Mouse (Mus musculus) hindbrain, embryonic 12.5 days (tissue): ENCODE measurements around the gene Cers4. TPM values are rescaled to one million over a fixed set of nuclear protein-coding genes. Genes with fewer than 3 reads are reported as not detected.

Experiments
- ATAC-seq: fragments of 200-750 bp; cut with Nextera tagmentation; 2 replicates; pipeline ENCODE4 v1.8.0; 2017; ENCODE audit warnings: moderate TSS enrichment; ENCODE audit not compliant: low FRiP score
- H3K27ac ChIP-seq: fragments of 300-500 bp; sonication (generic); 2 replicates; pipeline ENCODE4 v1.5.1; 2016; ENCODE audit warnings: mild to moderate bottlenecking
- H3K27me3 ChIP-seq: fragments of 300-500 bp; sonication (generic); 2 replicates; pipeline ENCODE4 v1.6.1; 2016; ENCODE audit warnings: mild to moderate bottlenecking
- H3K36me3 ChIP-seq: fragments of 300-500 bp; sonication (generic); 2 replicates; pipeline ENCODE4 v1.6.1; 2016; ENCODE audit warnings: mild to moderate bottlenecking
- H3K4me1 ChIP-seq: fragments of 300-500 bp; sonication (generic); 2 replicates; pipeline ENCODE4 v1.6.1; 2016
- H3K4me2 ChIP-seq: fragments of 300-500 bp; sonication (generic); replicated peaks from 2 replicates; pipeline ENCODE4 v1.6.1; 2016; ENCODE audit warnings: mild to moderate bottlenecking
- H3K4me3 ChIP-seq: fragments of 300-500 bp; sonication (generic); 2 replicates; pipeline ENCODE4 v1.5.1; 2016; ENCODE audit warnings: mild to moderate bottlenecking
- H3K9ac ChIP-seq: fragments of 300-500 bp; sonication (generic); 2 replicates; pipeline ENCODE4 v1.6.1; 2016; ENCODE audit warnings: mild to moderate bottlenecking, moderate library complexity
- H3K9me3 ChIP-seq: fragments of 300-500 bp; sonication (generic); replicated peaks from 2 replicates; pipeline ENCODE4 v1.6.1; 2016; ENCODE audit warnings: mild to moderate bottlenecking
- WGBS: fragments of 180-500 bp; shearing (Covaris S2); methylation state at CpG from one replicate; pipeline ENCODE4 v1.1.7; 2016; 5-methylcytosine and 5-hydroxymethylcytosine counted together
- polyA plus RNA-seq: library from polyadenylated mRNA; unstranded; fragments of >200 nt; fragmentation: Nextera tagmentation; extraction: Ambion mirVana; gene quantifications from 2 replicates; pipeline ENCODE4 v1.2.1, GENCODE M21; 2016

Cers4 gene
- polyA plus RNA-seq, result 24.9 and 26.1 TPM in 2 replicates

DNA sequence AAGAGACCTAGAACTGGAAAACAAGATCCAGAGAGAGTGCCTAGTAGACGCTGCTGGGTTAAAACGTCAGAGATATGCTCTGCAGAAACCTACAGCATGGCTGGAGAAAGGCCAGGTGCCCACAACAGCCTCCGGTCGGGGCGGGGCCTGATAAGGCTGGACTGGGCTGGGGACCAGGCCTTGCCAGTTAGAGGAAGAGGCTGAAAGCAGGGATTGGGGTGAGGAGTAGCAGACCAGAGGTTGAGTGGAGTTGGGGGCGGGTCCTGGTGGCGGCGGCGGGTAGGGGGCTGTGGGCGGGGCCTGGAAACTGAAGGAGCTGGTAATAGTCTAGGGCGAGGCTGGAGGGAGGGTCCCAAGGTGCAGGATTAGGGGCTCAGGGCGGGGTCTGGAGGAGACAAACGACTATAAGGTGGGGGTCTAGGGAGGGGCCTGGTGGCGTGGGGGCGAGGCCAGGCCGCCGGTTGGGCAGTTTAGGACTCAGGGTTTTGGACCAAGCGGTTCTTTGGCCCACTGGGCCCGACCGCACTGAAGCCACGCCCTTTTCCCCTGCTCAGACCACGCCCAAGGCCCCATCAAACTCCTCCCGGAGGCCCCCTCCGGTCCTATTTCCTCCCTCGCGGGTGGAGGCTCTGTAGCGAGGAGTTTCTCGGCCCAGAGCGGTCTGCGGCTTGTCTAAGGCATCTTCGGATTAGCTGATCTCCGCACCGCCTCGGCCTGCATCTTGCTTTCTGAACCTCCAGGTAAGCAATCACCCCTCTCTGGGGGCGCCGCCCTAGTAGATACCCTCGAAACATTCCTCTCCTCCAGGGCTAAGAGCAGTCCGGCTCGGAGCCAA is at the start of gene Cers4:
Gene Cers4, plus strand, starts transcription at position 176 of the 835 bp plus-strand sequence.
- peak within 1 kb of the TSS; percentile 57 for H3K4me3 ChIP-seq
- peak within 1 kb of the TSS; percentile 71 for H3K9ac ChIP-seq
- no peaks in the 10 kb centered on the region for H3K27me3 ChIP-seq
- H3K4me1 ChIP-seq, result peaks cover 11% of the 10 kb centered on the region; the same call in 1 of the 2 replicates
- H3K27ac ChIP-seq, result peak within 1 kb of the TSS; percentile 60
- H3K9me3 ChIP-seq, result no peaks in the 10 kb centered on the region
- H3K36me3 ChIP-seq, result no peaks in the 10 kb centered on the region
- WGBS, result under 1% methylated on average over 37 of the region's 39 CpGs
- ATAC-seq, result peak; percentile 92
- peak within 1 kb of the TSS; percentile 88 for H3K4me2 ChIP-seq

DNA sequence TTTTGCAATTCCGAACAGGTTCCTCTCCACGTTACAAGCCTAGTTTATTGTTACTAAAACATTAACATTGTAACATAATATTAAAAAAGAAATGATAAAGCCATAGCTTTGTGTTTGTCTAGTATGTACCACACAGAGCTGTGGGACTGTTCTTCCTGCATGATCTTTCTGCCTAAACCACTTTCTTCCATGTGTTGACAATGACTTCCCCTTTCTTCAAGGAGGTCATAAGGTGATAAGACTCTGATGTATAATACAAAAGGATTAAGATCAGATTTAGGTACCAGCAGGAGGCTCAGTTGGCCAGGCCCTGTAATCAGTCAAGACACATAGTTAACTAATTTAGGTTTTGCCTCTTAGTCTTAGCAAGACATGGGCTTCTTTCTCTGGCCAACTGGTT is 34.7 kb upstream of the Cers4 start:
- Histone ChIP-seq H3K9me3 (no peaks in the 10 kb centered on the region), H3K4me1 (no peaks in the 10 kb centered on the region), H3K4me2 (no peak overlapping the region), H3K27me3 (no peaks in the 10 kb centered on the region), H3K4me3 (no peak overlapping the region), H3K9ac (no peak overlapping the region), H3K27ac (no peak overlapping the region), H3K36me3 (no peaks in the 10 kb centered on the region)
- ATAC-seq, result no peak
- WGBS, result 92% methylated on average over 2 of the region's 2 CpGs

DNA sequence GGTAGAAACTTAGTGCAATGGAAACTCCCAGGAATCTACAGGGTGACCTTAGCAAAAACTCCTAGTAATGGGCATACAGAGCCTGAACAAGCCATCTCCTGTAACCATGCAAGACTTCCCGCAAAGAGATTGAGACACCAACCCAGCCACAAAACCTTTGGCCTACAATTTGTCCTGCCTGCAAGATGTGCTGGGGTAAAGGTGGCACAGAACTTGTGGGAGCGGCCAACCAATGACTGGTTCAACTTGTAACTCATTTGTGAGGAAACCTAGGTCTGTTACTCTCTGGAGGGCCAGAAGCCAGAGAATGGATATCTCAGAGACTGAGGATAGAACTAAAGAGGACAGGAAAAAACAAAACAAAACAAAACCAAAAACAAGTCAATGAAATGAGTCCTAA is 29.8 kb upstream of the Cers4 start:
- Histone ChIP-seq H3K4me2 (no peak overlapping the region), H3K4me1 (no peaks in the 10 kb centered on the region), H3K27me3 (no peaks in the 10 kb centered on the region), H3K9ac (no peak overlapping the region), H3K9me3 (no peaks in the 10 kb centered on the region), H3K36me3 (no peaks in the 10 kb centered on the region), H3K4me3 (no peak overlapping the region), H3K27ac (no peak overlapping the region)
- WGBS, result 87% methylated on average over 2 of the region's 2 CpGs
- ATAC-seq, result no peak

DNA sequence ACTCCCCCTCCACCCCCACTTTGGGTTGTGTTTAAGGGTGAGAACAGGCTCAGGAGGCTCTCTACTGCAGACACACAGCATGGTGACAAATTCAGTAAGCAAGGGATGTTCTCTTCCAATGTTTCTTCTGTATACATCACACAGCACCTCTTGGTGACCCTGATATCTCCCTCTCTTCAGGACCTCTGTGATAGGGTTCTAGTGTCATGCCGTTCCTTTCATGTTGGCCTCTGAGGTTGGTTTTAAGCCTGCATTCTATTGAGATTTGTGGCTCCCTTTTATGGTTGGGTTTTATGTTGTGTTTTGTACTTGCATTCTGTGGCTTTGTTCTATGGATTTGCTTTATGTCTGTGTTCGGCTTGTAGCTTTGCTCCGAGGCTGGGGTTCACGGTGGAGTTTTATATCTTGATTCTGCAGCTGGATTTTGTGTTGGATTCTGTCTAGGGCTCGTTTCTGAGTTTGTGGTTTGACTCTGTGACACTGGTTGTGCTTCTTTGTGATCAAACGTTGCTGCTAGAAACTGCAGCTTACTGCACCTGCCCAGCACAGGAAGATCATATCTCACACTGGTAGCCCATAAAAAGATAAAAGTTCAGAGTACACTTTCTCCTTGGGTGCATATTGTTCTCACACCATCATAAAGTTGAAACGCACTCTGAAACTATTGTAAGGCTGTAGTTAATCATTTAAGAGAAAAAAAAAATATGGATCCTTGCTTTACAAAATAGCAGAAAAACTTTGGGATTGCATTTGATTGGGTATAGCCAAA is 18.2 kb upstream of the Cers4 start:
- ATAC-seq, result no peak
- H3K27me3 ChIP-seq, result no peaks in the 10 kb centered on the region
- H3K27ac ChIP-seq, result no peak overlapping the region
- H3K4me3 ChIP-seq, result no peak overlapping the region
- no peak overlapping the region for H3K9ac ChIP-seq
- 83% methylated on average over 7 of the region's 7 CpGs for WGBS
- H3K36me3 ChIP-seq, result no peaks in the 10 kb centered on the region
- H3K9me3 ChIP-seq, result no peaks in the 10 kb centered on the region
- H3K4me2 ChIP-seq, result no peak overlapping the region
- H3K4me1 ChIP-seq, result no peaks in the 10 kb centered on the region

DNA sequence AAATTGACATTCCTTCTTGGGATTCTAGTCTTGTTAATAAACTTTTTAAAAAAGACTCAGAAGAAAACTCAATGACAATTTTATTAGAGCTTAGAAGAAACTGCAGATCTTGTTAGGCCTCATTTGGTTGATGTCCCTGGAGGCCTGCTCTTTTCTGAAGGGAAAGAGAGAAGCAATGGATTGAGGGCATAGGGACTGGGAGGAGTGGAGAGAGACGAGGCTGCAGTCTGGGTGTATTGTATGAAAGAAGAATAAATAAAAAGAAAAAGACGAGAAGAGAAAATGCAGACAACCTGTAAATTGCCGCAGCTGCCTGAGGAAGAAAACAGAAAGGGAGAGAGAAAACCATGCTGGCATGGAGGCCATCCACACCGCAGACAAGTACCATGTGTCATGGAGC is 11.7 kb upstream of the Cers4 start:
- Histone ChIP-seq H3K4me1 (no peaks in the 10 kb centered on the region), H3K4me2 (no peak overlapping the region), H3K4me3 (no peak overlapping the region), H3K9ac (no peak overlapping the region), H3K27me3 (no peaks in the 10 kb centered on the region), H3K36me3 (no peaks in the 10 kb centered on the region), H3K27ac (no peak overlapping the region), H3K9me3 (no peaks in the 10 kb centered on the region)
- ATAC-seq, result no peak
- WGBS, result 78% methylated on average over 4 of the region's 4 CpGs

DNA sequence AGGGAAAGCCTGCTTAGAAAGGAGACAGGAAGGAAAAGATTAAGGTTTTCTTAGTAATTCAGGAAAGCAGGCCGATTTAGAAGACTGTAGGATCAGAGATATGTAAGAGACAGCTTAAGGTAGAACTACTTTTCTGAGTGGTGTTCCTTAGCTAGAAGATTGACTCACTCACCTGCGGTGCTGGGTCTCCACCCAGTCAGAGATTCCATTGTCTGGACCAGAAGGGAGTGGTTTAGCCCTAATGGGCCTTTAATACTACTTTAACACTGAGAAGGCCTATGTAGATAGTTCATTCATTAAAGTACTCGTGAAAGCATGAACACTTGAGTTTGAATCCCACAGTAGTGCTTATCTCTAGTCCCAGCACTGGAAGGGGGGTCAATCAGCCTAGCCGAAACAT is 11.2 kb upstream of the Cers4 start:
- Histone ChIP-seq H3K4me1 (no peaks in the 10 kb centered on the region), H3K9ac (no peak overlapping the region), H3K4me2 (no peak overlapping the region), H3K36me3 (no peaks in the 10 kb centered on the region), H3K27me3 (no peaks in the 10 kb centered on the region), H3K27ac (no peak overlapping the region), H3K9me3 (no peaks in the 10 kb centered on the region), H3K4me3 (no peak overlapping the region)
- ATAC-seq, result no peak
- 67% methylated on average over 4 of the region's 4 CpGs for WGBS

DNA sequence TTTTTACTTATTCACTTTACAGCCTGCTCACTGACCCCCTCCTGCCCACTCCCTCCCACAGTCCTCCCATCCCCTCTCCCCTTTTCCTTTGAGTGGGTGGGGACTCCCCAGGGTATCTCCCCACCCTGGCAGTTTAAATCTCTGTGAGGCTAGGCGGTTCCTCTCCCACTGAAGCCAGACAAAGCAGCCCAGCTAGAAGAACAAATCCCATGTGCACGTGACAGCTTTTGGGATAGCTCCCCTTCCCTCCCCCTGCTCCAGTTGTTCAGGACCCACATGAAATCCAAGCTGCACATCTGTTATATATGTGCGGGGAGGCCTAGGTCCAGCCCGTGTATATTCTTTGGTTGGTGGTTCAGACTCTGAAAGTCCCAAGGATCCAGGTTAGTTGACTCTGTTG is 10.3 kb upstream of the Cers4 start:
- no peak overlapping the region for H3K9ac ChIP-seq
- H3K9me3 ChIP-seq, result no peaks in the 10 kb centered on the region
- no peaks in the 10 kb centered on the region for H3K27me3 ChIP-seq
- no peaks in the 10 kb centered on the region for H3K4me1 ChIP-seq
- 70% methylated on average over 4 of the region's 4 CpGs for WGBS
- no peaks in the 10 kb centered on the region for H3K36me3 ChIP-seq
- no peak overlapping the region for H3K27ac ChIP-seq
- no peak overlapping the region for H3K4me2 ChIP-seq
- no peak overlapping the region for H3K4me3 ChIP-seq
- ATAC-seq, result no peak

DNA sequence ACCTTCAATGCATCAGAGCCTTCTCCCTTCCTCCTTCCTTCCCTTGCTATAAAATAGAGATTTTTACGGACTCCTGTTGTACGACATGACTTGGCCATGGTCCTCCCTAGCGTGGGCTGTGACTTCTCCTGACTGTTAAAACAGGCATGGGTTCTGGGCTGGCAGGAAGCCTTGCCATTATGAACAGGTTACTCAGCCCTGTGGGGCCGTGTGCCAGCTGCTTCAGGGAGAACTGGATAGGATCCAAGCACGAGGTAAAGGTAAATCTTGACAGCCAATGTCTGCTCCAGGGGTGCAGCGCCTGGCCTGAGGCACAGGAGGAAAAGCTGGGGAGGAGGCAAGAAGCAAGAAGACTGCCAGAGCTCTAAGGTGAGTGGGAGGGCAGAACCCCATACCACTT is 9.5 kb upstream of the Cers4 start:
- no peak overlapping the region for H3K9ac ChIP-seq
- H3K4me1 ChIP-seq, result no peaks in the 10 kb centered on the region
- WGBS, result 75% methylated on average over 6 of the region's 6 CpGs
- no peaks in the 10 kb centered on the region for H3K36me3 ChIP-seq
- no peak overlapping the region for H3K4me3 ChIP-seq
- H3K27ac ChIP-seq, result no peak overlapping the region
- no peaks in the 10 kb centered on the region for H3K9me3 ChIP-seq
- no peak overlapping the region for H3K4me2 ChIP-seq
- no peak for ATAC-seq
- no peaks in the 10 kb centered on the region for H3K27me3 ChIP-seq

DNA sequence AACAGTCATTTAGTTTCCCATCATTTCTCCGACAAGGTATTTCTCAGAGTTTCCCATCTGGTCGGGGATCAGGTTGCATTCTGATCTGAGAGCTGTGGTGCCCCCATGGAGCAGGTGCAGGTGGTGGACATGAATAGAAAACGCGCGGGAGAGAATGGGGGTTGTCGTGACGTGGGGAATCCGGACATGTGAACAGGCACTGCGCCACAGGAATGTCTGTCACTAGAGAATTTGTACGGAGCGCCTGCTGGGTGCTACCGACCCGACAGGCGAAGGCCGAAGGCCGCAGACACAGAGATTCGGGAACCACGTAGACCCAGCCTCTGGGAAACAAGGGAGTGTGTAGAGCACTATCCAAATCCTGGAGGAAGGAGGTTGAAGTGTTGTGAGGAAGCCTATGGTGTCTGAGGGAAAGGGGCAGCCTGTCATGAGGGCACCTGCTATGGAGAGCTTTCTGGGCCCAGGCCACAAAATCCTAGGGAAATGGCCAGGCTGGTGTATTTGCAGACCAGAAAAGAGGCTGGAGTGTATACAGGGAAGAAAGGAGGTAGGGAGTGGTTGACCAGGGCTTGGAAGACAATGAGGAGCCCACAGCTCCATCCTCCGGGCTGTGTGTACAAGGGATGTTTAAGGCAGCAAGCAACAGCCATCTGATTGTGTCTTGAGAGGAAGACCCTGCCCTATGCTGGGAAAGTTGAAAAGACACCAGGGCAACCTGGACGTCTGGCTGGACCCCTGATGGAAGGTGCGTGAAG is 1.0 kb downstream of the Cers4 start:
- Histone ChIP-seq H3K36me3 (no peaks in the 10 kb centered on the region), H3K4me2 (peak overlapping the region; percentile 88), H3K27me3 (no peaks in the 10 kb centered on the region), H3K4me1 (peaks cover 11% of the 10 kb centered on the region; the same call in 1 of the 2 replicates), H3K9ac (peak overlapping the region; percentile 71), H3K27ac (peak overlapping the region; percentile 60), H3K4me3 (peak overlapping the region; percentile 57), H3K9me3 (no peaks in the 10 kb centered on the region)
- peak; percentile 46 for ATAC-seq
- WGBS, result 11% methylated on average over 21 of the region's 21 CpGs

DNA sequence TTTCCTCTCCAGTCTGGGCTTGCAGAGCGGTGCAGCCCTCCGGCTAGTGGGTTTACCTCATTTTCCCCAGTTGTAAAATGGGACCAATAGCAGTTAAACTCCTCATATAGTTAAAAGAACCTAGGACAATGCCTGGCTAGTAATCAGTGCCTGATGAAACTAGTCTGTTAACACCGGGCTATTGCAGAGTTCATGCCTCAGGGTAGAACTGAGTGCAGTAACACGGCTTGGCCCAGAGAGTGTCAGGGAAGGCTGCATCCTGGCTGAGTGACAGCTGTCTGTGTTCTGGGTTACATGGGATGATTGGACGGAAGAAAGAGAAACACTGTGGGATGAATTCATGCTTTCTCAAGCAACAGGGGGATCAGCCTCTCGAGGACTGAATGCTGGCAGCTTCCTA is 3.1 kb downstream of the Cers4 start:
- no peak overlapping the region for H3K9ac ChIP-seq
- ATAC-seq, result no peak
- no peak overlapping the region for H3K4me2 ChIP-seq
- H3K36me3 ChIP-seq, result no peaks in the 10 kb centered on the region
- H3K9me3 ChIP-seq, result no peaks in the 10 kb centered on the region
- H3K4me3 ChIP-seq, result no peak overlapping the region
- 70% methylated on average over 6 of the region's 6 CpGs for WGBS
- H3K4me1 ChIP-seq, result peaks cover 11% of the 10 kb centered on the region; the same call in 1 of the 2 replicates
- H3K27me3 ChIP-seq, result no peaks in the 10 kb centered on the region
- no peak overlapping the region for H3K27ac ChIP-seq

DNA sequence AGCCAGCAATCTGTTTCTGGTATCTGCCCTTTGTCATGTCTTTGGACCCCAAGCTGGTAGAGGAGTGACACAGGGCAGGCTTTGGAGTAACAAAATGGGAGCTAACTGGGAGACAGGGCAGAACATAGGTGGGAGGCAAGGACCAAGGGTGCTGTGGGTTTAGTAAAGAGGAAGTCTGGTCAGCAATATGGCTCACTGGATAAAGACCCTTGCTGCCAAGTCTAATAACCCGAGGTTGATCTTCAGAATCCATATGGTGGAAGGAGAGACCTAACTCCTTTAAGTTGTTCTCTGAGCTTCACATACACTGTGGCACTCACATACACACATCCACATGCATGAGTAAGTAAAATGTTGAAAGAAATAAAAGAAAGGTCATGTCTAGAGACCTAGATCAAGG is 4.8 kb downstream of the Cers4 start:
- no peaks in the 10 kb centered on the region for H3K27me3 ChIP-seq
- no peak for ATAC-seq
- 100% methylated on average over 1 of the region's 1 CpGs for WGBS

DNA sequence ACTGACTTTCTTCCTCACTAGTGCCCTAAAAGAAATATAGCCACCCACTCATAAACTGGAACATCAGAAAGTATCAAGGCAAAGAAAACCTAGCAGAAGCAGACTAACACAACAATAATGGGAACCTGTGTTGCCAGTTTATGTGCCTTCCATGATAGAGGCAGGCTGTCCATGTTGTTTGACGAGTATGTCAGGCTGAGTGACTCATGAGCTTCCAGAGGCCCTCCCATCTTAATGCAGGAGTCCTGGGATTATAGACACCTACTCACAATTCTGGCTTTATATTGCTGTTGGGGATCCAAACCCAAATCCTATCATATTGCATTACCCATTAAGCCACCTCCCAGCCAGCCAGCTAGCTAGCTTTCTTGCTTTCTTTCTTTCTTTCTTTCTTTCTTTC is 12.5 kb downstream of the Cers4 start:
- H3K9me3 ChIP-seq, result no peaks in the 10 kb centered on the region
- H3K27ac ChIP-seq, result no peak overlapping the region
- no peaks in the 10 kb centered on the region for H3K4me1 ChIP-seq
- H3K4me2 ChIP-seq, result no peak overlapping the region
- no peak for ATAC-seq
- H3K9ac ChIP-seq, result no peak overlapping the region
- 85% methylated on average over 1 of the region's 1 CpGs for WGBS
- no peaks in the 10 kb centered on the region for H3K27me3 ChIP-seq
- no peak overlapping the region for H3K4me3 ChIP-seq
- no peaks in the 10 kb centered on the region for H3K36me3 ChIP-seq

More for the DNA sequence above, 4.8 kb downstream of the Cers4 start:
- H3K9me3 ChIP-seq, result no peaks in the 10 kb centered on the region
- H3K27ac ChIP-seq, result no peak overlapping the region
- H3K4me1 ChIP-seq, result peaks cover 11% of the 10 kb centered on the region; the same call in 1 of the 2 replicates
- no peak overlapping the region for H3K4me2 ChIP-seq
- H3K4me3 ChIP-seq, result no peak overlapping the region
- H3K36me3 ChIP-seq, result no peaks in the 10 kb centered on the region
- no peak overlapping the region for H3K9ac ChIP-seq
